Mouse (Mus musculus) liver, embryonic 14.5 days (tissue): ENCODE measurements around the gene Gna11.

Source experiments
- CTCF ChIP-seq: IDR thresholded peaks from 2 replicates; pipeline ENCODE4 v1.5.1; 2016; ENCODE audit warnings: antibody characterized with exemption, low read depth, control low read depth
- EP300 ChIP-seq: IDR thresholded peaks from 2 replicates; pipeline ENCODE4 v1.6.1; 2016; ENCODE audit warnings: antibody characterized with exemption, low read depth

GRCm38 (mm10) chr10:81570238-81570800 lies 25.3 kb upstream of the Gna11 start:
- TF ChIP-seq EP300 (no peak), CTCF (no peak)
